Comparison of ENCODE assay signal across 8 mouse cellular contexts in genomic region chr1:86492095-86493070, GRCm38 (mm10). TPM values are rescaled to one million over a fixed set of nuclear protein-coding genes. Genes with fewer than 3 reads are reported as not detected.
DNase-seq lines count a peak whose midpoint lies in the region; ATAC-seq and TF ChIP-seq lines count a peak whose summit lies in the region.

No protein-coding gene starts in this region.

- no peak overlapping the region for H3K4me2 ChIP-seq in embryonic facial prominence, embryonic 14.5 days (ENCODE audit: low read depth, low read length)
- H3K4me2 ChIP-seq in intestine, embryonic 15.5 days (replicated peaks) = peak overlapping the region; percentile 21; the same call in 1 of the 2 replicates
- H3K4me2 ChIP-seq in lung, embryonic 14.5 days = peak overlapping the region; percentile 15; the same call in 1 of the 2 replicates

- WGBS in embryonic facial prominence, embryonic 14.5 days = 67% methylated on average over 9 of the region's 9 CpGs
- 61% methylated on average over 9 of the region's 9 CpGs for WGBS in intestine, embryonic 15.5 days
- 54% methylated on average over 9 of the region's 9 CpGs for whole genome bisulfite sequencing in lung, embryonic 14.5 days
- WGBS in small intestine, adult 2 months = 55% methylated on average over 9 of the region's 9 CpGs
- WGBS in cerebellum, adult 2 months = 69% methylated on average over 9 of the region's 9 CpGs

- no peak overlapping the region for H3K4me3 ChIP-seq in layer of hippocampus, adult 2 months
- H3K4me3 ChIP-seq in embryonic facial prominence, embryonic 14.5 days (ENCODE audit: low read depth, low read length) = no peak overlapping the region
- no peak overlapping the region for H3K4me3 ChIP-seq in intestine, embryonic 15.5 days (replicated peaks)
- no peak overlapping the region for H3K4me3 ChIP-seq in lung, embryonic 14.5 days (ENCODE audit: low read depth, low read length)
- H3K4me3 ChIP-seq in small intestine, adult 2 months (ENCODE audit: low read depth, low read length) = no peak overlapping the region
- no peak overlapping the region for H3K4me3 ChIP-seq in cerebellum, adult 2 months (replicated peaks; ENCODE audit: insufficient read depth, low read depth, low read length)

- no peaks in the 10 kb centered on the region for H3K9me3 ChIP-seq in embryonic facial prominence, embryonic 14.5 days (ENCODE audit: control insufficient read depth, low read length)
- no peaks in the 10 kb centered on the region for H3K9me3 ChIP-seq in intestine, embryonic 15.5 days
- no peaks in the 10 kb centered on the region for H3K9me3 ChIP-seq in lung, embryonic 14.5 days (ENCODE audit: low read depth, low read length)

- TF ChIP-seq CTCF in layer of hippocampus, adult 2 months (conservative IDR thresholded peaks at IDR 0.05) = no peak
- no peak for TF ChIP-seq CTCF in lung, embryonic 14.5 days (IDR thresholded peaks at IDR 0.05; ENCODE audit: low read depth)
- no peak for TF ChIP-seq CTCF in small intestine, adult 2 months (IDR thresholded peaks at IDR 0.05; ENCODE audit: extremely low read depth, insufficient read length, insufficient replicate concordance, low read depth, low read length)
- no peak for TF ChIP-seq CTCF in cerebellum, adult 2 months (IDR thresholded peaks at IDR 0.05; ENCODE audit: borderline replicate concordance, insufficient read depth, low read depth, low read length)

- no peak for ATAC-seq in embryonic facial prominence, embryonic 14.5 days (ENCODE audit: low read depth)
- peak; percentile 8; the same call in 1 of the 2 replicates for ATAC-seq in intestine, embryonic 15.5 days
- no peak for ATAC-seq in lung, embryonic 14.5 days (ENCODE audit: insufficient read depth)
- ATAC-seq in activated CD4-positive, CD25-positive, alpha-beta regulatory T cell, adult 4 months = no peak

- H3K27ac ChIP-seq in layer of hippocampus, adult 2 months = peak overlapping the region; percentile 68
- peak overlapping the region; percentile 66 for H3K27ac ChIP-seq in embryonic facial prominence, embryonic 14.5 days (replicated peaks; ENCODE audit: low read depth, low read length)
- H3K27ac ChIP-seq in intestine, embryonic 15.5 days = peak overlapping the region; percentile 92
- peak overlapping the region; percentile 96 for H3K27ac ChIP-seq in lung, embryonic 14.5 days (ENCODE audit: low read depth)
- H3K27ac ChIP-seq in small intestine, adult 2 months (ENCODE audit: insufficient read depth, low read depth, low read length) = peak overlapping the region; percentile 75
- H3K27ac ChIP-seq in cerebellum, adult 2 months (ENCODE audit: insufficient read depth, low read length) = no peak overlapping the region

- no peaks in the 10 kb centered on the region for H3K36me3 ChIP-seq in embryonic facial prominence, embryonic 14.5 days (ENCODE audit: control insufficient read depth, insufficient read depth, low read length)
- H3K36me3 ChIP-seq in intestine, embryonic 15.5 days = no peaks in the 10 kb centered on the region
- H3K36me3 ChIP-seq in lung, embryonic 14.5 days (ENCODE audit: insufficient read depth) = no peaks in the 10 kb centered on the region
- H3K36me3 ChIP-seq in small intestine, adult 2 months (ENCODE audit: control insufficient read depth, insufficient read depth, low read length) = no peaks in the 10 kb centered on the region

- TF ChIP-seq POLR2A in small intestine, adult 2 months (IDR thresholded peaks at IDR 0.05; ENCODE audit: low read depth, low read length) = 0 out of 2 replicates have a peak, but pooled peaks have one; percentile 14
- TF ChIP-seq POLR2A in cerebellum, adult 2 months (IDR thresholded peaks at IDR 0.05; ENCODE audit: borderline replicate concordance, insufficient read depth, low read length) = no peak

- peaks cover 18% of the 10 kb centered on the region for H3K4me1 ChIP-seq in embryonic facial prominence, embryonic 14.5 days (ENCODE audit: control insufficient read depth, insufficient read depth, low read length)
- peaks cover 31% of the 10 kb centered on the region for H3K4me1 ChIP-seq in intestine, embryonic 15.5 days (replicated peaks)
- peaks cover 26% of the 10 kb centered on the region for H3K4me1 ChIP-seq in lung, embryonic 14.5 days (ENCODE audit: insufficient read depth)
- peaks cover 36% of the 10 kb centered on the region for H3K4me1 ChIP-seq in small intestine, adult 2 months (ENCODE audit: control insufficient read depth, insufficient read depth, insufficient read length, low read length)
- no peaks in the 10 kb centered on the region; the same call in 1 of the 2 replicates for H3K4me1 ChIP-seq in cerebellum, adult 2 months (ENCODE audit: control insufficient read depth, insufficient read depth, low read length)

- peak overlapping the region; percentile 12; the same call in 1 of the 2 replicates for H3K9ac ChIP-seq in embryonic facial prominence, embryonic 14.5 days (ENCODE audit: low read depth, low read length)
- peak overlapping the region; percentile 3 for H3K9ac ChIP-seq in intestine, embryonic 15.5 days
- peak overlapping the region; percentile 40 for H3K9ac ChIP-seq in lung, embryonic 14.5 days

- DNase-seq in layer of hippocampus, adult 2 months (ENCODE audit: low spot score in 2 of 2) = no peak
- no peak for DNase-seq in layer of hippocampus, adult 18-20 months (ENCODE audit: low spot score in 2 of 2)
- no peak for DNase-seq in embryonic facial prominence, embryonic 14.5 days (ENCODE audit: low spot score)
- DNase-seq in lung, embryonic 14.5 days = peak; percentile 57
- no peak for DNase-seq in cerebellum, adult 2 months

- H3K27me3 ChIP-seq in embryonic facial prominence, embryonic 14.5 days (replicated peaks; ENCODE audit: control insufficient read depth, insufficient read depth, low read length) = no peaks in the 10 kb centered on the region
- no peaks in the 10 kb centered on the region for H3K27me3 ChIP-seq in intestine, embryonic 15.5 days (replicated peaks)
- H3K27me3 ChIP-seq in lung, embryonic 14.5 days (ENCODE audit: insufficient read depth, low read length) = no peaks in the 10 kb centered on the region
- H3K27me3 ChIP-seq in small intestine, adult 2 months (ENCODE audit: control insufficient read depth, insufficient read depth, low read length) = no peaks in the 10 kb centered on the region
- no peaks in the 10 kb centered on the region for H3K27me3 ChIP-seq in cerebellum, adult 2 months (ENCODE audit: control insufficient read depth, insufficient read depth, low read length)

RNA-seq across cellular contexts. Expression of gene Ptma, which starts 34.1 kb away (rescaled TPM):
- total RNA-seq in layer of hippocampus, adult 2 months (2021) = 100 to 1,000 TPM; 478 to 491 TPM
- 100 to 1,000 TPM; 470 to 490 TPM for total RNA-seq in layer of hippocampus, adult 18-20 months (2021)
- polyA plus RNA-seq in embryonic facial prominence, embryonic 14.5 days (2014; fragmentation: Nextera tagmentation; extraction: Ambion mirVana) = 1,814 and 2,055 TPM in 2 replicates
- polyA plus RNA-seq in intestine, embryonic 15.5 days (2015; fragmentation: Nextera tagmentation; extraction: Ambion mirVana) = 2,151 and 2,475 TPM in 2 replicates
- 3,453 and 3,547 TPM in 2 replicates for polyA plus RNA-seq in lung, embryonic 14.5 days (2014; fragmentation: Nextera tagmentation; extraction: Ambion mirVana)
- polyA plus RNA-seq in small intestine, adult 2 months (2012; rRNA removed) = 212 and 749 TPM in 2 replicates
- polyA plus RNA-seq in cerebellum, adult 2 months (2012; rRNA removed) = 610 and 672 TPM in 2 replicates
- 1,000 to 10,000 TPM; 2,967 to 3,416 TPM for polyA plus RNA-seq in activated CD4-positive, CD25-positive, alpha-beta regulatory T cell, adult 4 months (2017; shearing (Covaris generic))
